Mouse (Mus musculus): ENCODE measurements around the gene Olfr844.

Olfr844 gene

GRCm38 (mm10) chr9:19316047-19316446 lies at the start of gene Olfr844:
Gene Olfr844 (plus strand): TSS chr9:19316347.
- in situ Hi-C loops (cut with MboI, MseI), result no loop called here

- in situ Hi-C loops (cut with MboI, MseI), result no loop called here
Measured at GRCm38 (mm10) chr9:19336157-19336556, 20.0 kb downstream of the Olfr844 start, which contains the start of gene Olfr845. Gene Olfr845 (plus strand): TSS chr9:19336457.

GRCm38 (mm10) chr9:19363905-19364304 lies 47.8 kb downstream of the Olfr844 start, which contains the start of gene Olfr846:
Gene Olfr846 (minus strand): TSS chr9:19364005.
- in situ Hi-C loops (cut with MboI, MseI), result no loop called here
